Mouse (Mus musculus) megakaryocyte-erythroid progenitor cell, adult 5-6 weeks (primary cell): Measurements from ENCODE around the gene Lrrc74a. TPM values are rescaled to one million over a fixed set of nuclear protein-coding genes. Genes with fewer than 3 reads are reported as not detected.

Experiments used
- ATAC-seq: replicated peaks from 2 replicates; pipeline ENCODE4 v1.8.0; 2016; ENCODE audit warnings: mild to moderate bottlenecking, inconsistent platforms; ENCODE audit not compliant: severe bottlenecking, poor library complexity, low FRiP score, low TSS enrichment
- total RNA-seq, 2 experiments: library from RNA; stranded (forward) in 1 of 2; stranded (reverse) in 1 of 2; fragments of 200-1000, 215-1000 nt in 1 of 2; fragments of >200 nt in 1 of 2; fragmentation: Nextera tagmentation in 1 of 2; gene quantifications; 2 replicates each; pipeline ENCODE4 v1.2.3; 2014 to 2017

Gene Lrrc74a
- total RNA-seq, 2 experiments from 2014 or later: not detected

GRCm38 (mm10) chr12:86778531-86778930, 44.4 kb downstream of the Lrrc74a start:
- ATAC-seq: no peak

GRCm38 (mm10) chr12:86779206-86779989, 45.2 kb downstream of the Lrrc74a start:
- 0 out of 2 replicates have a peak, but pooled peaks have one; percentile 38 for ATAC-seq

- ATAC-seq: no peak
These were observed 47.6 kb downstream of the Lrrc74a start for GRCm38 (mm10) chr12:86781654-86782202.

- ATAC-seq: no peak
These were observed 52.2 kb downstream of the Lrrc74a start for GRCm38 (mm10) chr12:86786149-86787019.

GRCm38 (mm10) chr12:86787020-86787553, 52.9 kb downstream of the Lrrc74a start:
- 0 out of 2 replicates have a peak, but pooled peaks have one; percentile 30 for ATAC-seq

- peak; percentile 43; the same call in 1 of the 2 replicates for ATAC-seq
These were observed 56.1 kb downstream of the Lrrc74a start for GRCm38 (mm10) chr12:86790100-86790848.

GRCm38 (mm10) chr12:86790849-86791127, 56.6 kb downstream of the Lrrc74a start:
- 0 out of 2 replicates have a peak, but pooled peaks have one; percentile 29 for ATAC-seq

- no peak for ATAC-seq
These were observed 57.8 kb downstream of the Lrrc74a start for GRCm38 (mm10) chr12:86791987-86792386.

GRCm38 (mm10) chr12:86793830-86794229, 59.7 kb downstream of the Lrrc74a start:
- ATAC-seq: no peak

GRCm38 (mm10) chr12:86794331-86794730, 60.2 kb downstream of the Lrrc74a start:
- no peak for ATAC-seq

GRCm38 (mm10) chr12:86795076-86795837, 61.1 kb downstream of the Lrrc74a start:
- peak; percentile 76 for ATAC-seq

- peak; percentile 84 for ATAC-seq
These were observed 61.7 kb downstream of the Lrrc74a start for GRCm38 (mm10) chr12:86795838-86796232.

GRCm38 (mm10) chr12:86796351-86796750, 62.2 kb downstream of the Lrrc74a start:
- ATAC-seq: no peak

GRCm38 (mm10) chr12:86797771-86798170, 63.6 kb downstream of the Lrrc74a start:
- ATAC-seq: no peak

GRCm38 (mm10) chr12:86798773-86799540, 64.8 kb downstream of the Lrrc74a start:
- ATAC-seq: no peak

GRCm38 (mm10) chr12:86799786-86800185, 65.6 kb downstream of the Lrrc74a start:
- ATAC-seq: no peak

GRCm38 (mm10) chr12:86800336-86800735, 66.2 kb downstream of the Lrrc74a start:
- ATAC-seq: no peak

GRCm38 (mm10) chr12:86800765-86801147, 66.6 kb downstream of the Lrrc74a start:
- peak; percentile 94 for ATAC-seq
